Mouse (Mus musculus) myocyte (in vitro differentiated cells): ENCODE measurements at regions not wholly inside any gene's neighbourhood (a gene's known extent, or its start where the extent isn't known, plus 50 kb on each side); places are given as distances from the start of the nearest gene placed in this dataset.

ENCODE experiments used
- CEBPB ChIP-seq: IDR thresholded peaks from 2 replicates; pipeline ENCODE4 v1.6.1; 2011; ENCODE audit warnings: mild to moderate bottlenecking, moderate library complexity; ENCODE audit not compliant: poor library complexity, insufficient read depth, severe bottlenecking
- E2F4 ChIP-seq: IDR thresholded peaks from one replicate; pipeline ENCODE4 v1.6.1; 2011; ENCODE audit warnings: mild to moderate bottlenecking, control low read depth, moderate library complexity; ENCODE audit not compliant: insufficient read depth
- MAX ChIP-seq: IDR thresholded peaks from one replicate; pipeline ENCODE4 v1.6.1; 2011; ENCODE audit warnings: low read depth, mild to moderate bottlenecking, control low read depth
- POLR2A ChIP-seq: IDR thresholded peaks from one replicate; pipeline ENCODE4 v1.6.1; 2011; ENCODE audit warnings: low read depth, mild to moderate bottlenecking, control low read depth, moderate library complexity; ENCODE audit not compliant: insufficient read length
- POLR2AphosphoS2 ChIP-seq: IDR thresholded peaks from one replicate; pipeline ENCODE4 v1.6.1; 2011; ENCODE audit warnings: low read depth, control low read depth; ENCODE audit not compliant: insufficient read length
- USF1 ChIP-seq: IDR thresholded peaks from one replicate; pipeline ENCODE4 v1.6.1; 2011; ENCODE audit warnings: low read depth, mild to moderate bottlenecking, control low read depth, moderate library complexity

GRCm38 (mm10) chr9:63834416-63834815 is 76.6 kb upstream of the Smad3 start:
- no peak for TF ChIP-seq POLR2AphosphoS2
- no peak for TF ChIP-seq USF1
- TF ChIP-seq POLR2A, result no peak
- no peak for TF ChIP-seq CEBPB
- TF ChIP-seq E2F4, result no peak
- no peak for TF ChIP-seq MAX
